Mouse (Mus musculus) heart, embryonic 15.5 days (tissue): ENCODE measurements around the gene Ptprd. TPM values are rescaled to one million over a fixed set of nuclear protein-coding genes. Genes with fewer than 3 reads are reported as not detected.

Source experiments
- ATAC-seq: fragments of 200-750 bp; cut with Nextera tagmentation; replicated peaks from 2 replicates; pipeline ENCODE4 v1.8.0; 2017; ENCODE audit warnings: low read depth, moderate TSS enrichment; ENCODE audit not compliant: insufficient number of reproducible peaks, insufficient read depth, low FRiP score
- H3K27ac ChIP-seq: fragments of 300-500 bp; sonication (generic); 2 replicates; pipeline ENCODE4 v1.5.1; 2015; ENCODE audit warnings: mild to moderate bottlenecking, inconsistent platforms
- H3K27me3 ChIP-seq: fragments of 300-500 bp; sonication (generic); 2 replicates; pipeline ENCODE4 v1.6.1; 2015; ENCODE audit warnings: inconsistent platforms
- H3K36me3 ChIP-seq: fragments of 300-500 bp; sonication (generic); 2 replicates; pipeline ENCODE4 v1.6.1; 2015; ENCODE audit warnings: mild to moderate bottlenecking, inconsistent platforms
- H3K4me1 ChIP-seq: fragments of 300-500 bp; sonication (generic); replicated peaks from 2 replicates; pipeline ENCODE4 v1.6.1; 2015; ENCODE audit warnings: inconsistent platforms
- H3K4me2 ChIP-seq: fragments of 300-500 bp; sonication (generic); 2 replicates; pipeline ENCODE4 v1.6.1; 2015; ENCODE audit warnings: inconsistent platforms, mild to moderate bottlenecking, moderate library complexity
- H3K4me3 ChIP-seq: fragments of 300-500 bp; sonication (generic); 2 replicates; pipeline ENCODE4 v1.5.1; 2015; ENCODE audit warnings: mild to moderate bottlenecking, inconsistent platforms
- H3K9ac ChIP-seq: fragments of 300-500 bp; sonication (generic); 2 replicates; pipeline ENCODE4 v1.6.1; 2015; ENCODE audit warnings: mild to moderate bottlenecking, inconsistent platforms
- H3K9me3 ChIP-seq: fragments of 300-500 bp; sonication (generic); replicated peaks from 2 replicates; pipeline ENCODE4 v1.6.1; 2016; ENCODE audit warnings: inconsistent platforms
- WGBS: fragments of 180-500 bp; shearing (Covaris S2); methylation state at CpG from one replicate; pipeline ENCODE4 v1.1.7; 2015; ENCODE audit warnings: mixed read lengths; 5-methylcytosine and 5-hydroxymethylcytosine counted together
- microRNA-seq: library from miRNA; unstranded; fragments of <30 nt; microRNA quantifications from one replicate; pipeline ENCODE4, GENCODE M21; 2016
- polyA plus RNA-seq: library from polyadenylated mRNA; unstranded; fragments of >200 nt; fragmentation: Nextera tagmentation; extraction: Ambion mirVana; gene quantifications from 2 replicates; pipeline ENCODE4 v1.2.1, GENCODE M21; 2015

Gene Ptprd
- polyA plus RNA-seq, 1 experiment from 2014 or later = 9.4 TPM

GRCm38 (mm10) chr4:75965810-75966209 lies 2246.0 kb downstream of the Ptprd start:
- Histone ChIP-seq H3K27me3 (no peaks in the 10 kb centered on the region), H3K9ac (no peak overlapping the region), H3K36me3 (no peaks in the 10 kb centered on the region), H3K27ac (no peak overlapping the region), H3K4me3 (no peak overlapping the region), H3K9me3 (no peaks in the 10 kb centered on the region), H3K4me1 (peaks cover 14% of the 10 kb centered on the region), H3K4me2 (no peak overlapping the region)
- ATAC-seq = no peak
- 51% methylated on average over 3 of the region's 3 CpGs for WGBS

DNA sequence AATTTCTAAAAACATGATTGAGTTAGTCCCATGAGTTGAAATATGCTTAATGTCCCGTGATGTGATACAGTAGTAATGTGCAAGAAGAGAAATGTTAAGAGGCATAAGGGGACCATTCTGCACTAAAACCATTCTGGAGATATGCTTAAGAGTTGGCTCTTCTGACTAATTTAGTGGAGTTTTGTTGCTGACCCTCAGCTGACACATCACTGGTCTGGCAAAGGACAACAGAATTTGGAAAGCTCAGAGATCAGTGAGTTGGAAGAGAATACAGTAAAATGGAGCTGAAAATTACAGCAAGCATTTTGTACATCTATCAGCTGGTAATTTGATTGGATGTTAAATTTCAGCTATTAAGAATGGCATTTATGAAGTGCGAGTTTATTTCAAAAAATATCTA lies 2248.8 kb downstream of the Ptprd start:
- Histone ChIP-seq H3K27me3 (no peaks in the 10 kb centered on the region), H3K9me3 (no peaks in the 10 kb centered on the region), H3K4me3 (no peak overlapping the region), H3K4me1 (peaks cover 14% of the 10 kb centered on the region), H3K4me2 (no peak overlapping the region), H3K36me3 (no peaks in the 10 kb centered on the region), H3K27ac (no peak overlapping the region), H3K9ac (no peak overlapping the region)
- ATAC-seq = no peak
- WGBS = 63% methylated on average over 2 of the region's 2 CpGs

DNA sequence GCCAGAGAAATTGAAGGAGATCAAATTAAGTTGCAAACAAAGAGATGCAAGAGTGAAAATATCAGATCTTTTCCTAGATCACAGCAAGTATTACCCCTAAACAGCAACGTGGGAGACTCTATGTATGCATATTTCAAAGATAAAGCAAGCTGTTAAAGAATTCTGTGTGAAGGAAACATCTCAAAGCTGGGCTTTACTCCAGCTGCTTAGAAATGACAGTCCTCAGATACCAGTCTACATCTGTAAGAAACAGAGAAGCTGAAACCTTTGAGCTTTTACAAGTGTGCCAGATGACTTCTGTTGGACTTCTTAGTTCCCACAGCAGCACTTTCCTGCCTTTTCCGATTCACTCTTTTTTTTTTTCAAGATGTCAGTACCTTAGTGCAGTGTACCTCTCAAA lies 2249.9 kb downstream of the Ptprd start:
- H3K4me2 ChIP-seq = no peak overlapping the region
- 22% methylated on average over 2 of the region's 2 CpGs for WGBS
- ATAC-seq = no peak

DNA sequence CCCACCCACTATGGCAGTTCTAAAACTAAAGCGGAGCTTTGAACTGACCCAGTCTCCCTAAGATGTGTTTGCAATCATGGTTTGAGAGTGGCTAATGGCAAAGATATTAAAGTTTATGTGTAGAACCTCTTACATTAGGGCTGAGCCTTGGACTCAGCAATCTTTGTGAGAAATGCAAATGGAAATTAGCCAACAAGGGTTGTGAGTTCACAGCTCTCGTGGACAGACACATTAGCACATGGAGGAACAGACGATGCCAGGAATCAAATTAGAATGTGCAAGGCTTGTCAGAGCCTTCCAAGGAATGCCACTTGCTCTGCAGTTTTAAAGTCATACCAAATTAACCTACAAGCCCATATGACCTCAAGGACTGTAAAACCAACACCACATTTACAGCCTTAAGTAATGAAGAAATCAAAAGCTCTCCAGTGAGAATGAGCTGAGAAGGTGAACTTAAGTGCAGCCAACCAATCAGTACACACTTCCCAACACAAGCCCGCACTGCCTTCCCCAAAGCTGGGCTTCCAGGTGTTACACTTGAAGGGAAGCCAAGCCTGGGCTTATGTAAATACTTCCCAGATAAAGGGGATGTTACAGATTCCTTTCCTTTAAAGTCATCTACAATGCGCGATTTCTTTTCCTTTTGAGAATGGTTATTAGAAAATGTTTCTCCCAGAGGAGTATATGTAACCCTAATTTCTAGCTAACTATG lies 2258.3 kb downstream of the Ptprd start:
- Histone ChIP-seq H3K4me3 (no peak overlapping the region), H3K9ac (no peak overlapping the region), H3K27ac (peak overlapping the region; percentile 55), H3K9me3 (no peaks in the 10 kb centered on the region), H3K4me1 (peaks cover 7% of the 10 kb centered on the region), H3K36me3 (peaks cover 4% of the 10 kb centered on the region; the same call in 1 of the 2 replicates), H3K27me3 (no peaks in the 10 kb centered on the region), H3K4me2 (no peak overlapping the region)
- 38% methylated on average over 6 of the region's 6 CpGs for WGBS
- peak; percentile 64 for ATAC-seq

More for the DNA sequence above, 2249.9 kb downstream of the Ptprd start:
- Histone ChIP-seq H3K36me3 (no peaks in the 10 kb centered on the region), H3K27me3 (no peaks in the 10 kb centered on the region), H3K9me3 (no peaks in the 10 kb centered on the region), H3K27ac (no peak overlapping the region), H3K4me1 (peaks cover 14% of the 10 kb centered on the region), H3K9ac (no peak overlapping the region), H3K4me3 (no peak overlapping the region)

DNA sequence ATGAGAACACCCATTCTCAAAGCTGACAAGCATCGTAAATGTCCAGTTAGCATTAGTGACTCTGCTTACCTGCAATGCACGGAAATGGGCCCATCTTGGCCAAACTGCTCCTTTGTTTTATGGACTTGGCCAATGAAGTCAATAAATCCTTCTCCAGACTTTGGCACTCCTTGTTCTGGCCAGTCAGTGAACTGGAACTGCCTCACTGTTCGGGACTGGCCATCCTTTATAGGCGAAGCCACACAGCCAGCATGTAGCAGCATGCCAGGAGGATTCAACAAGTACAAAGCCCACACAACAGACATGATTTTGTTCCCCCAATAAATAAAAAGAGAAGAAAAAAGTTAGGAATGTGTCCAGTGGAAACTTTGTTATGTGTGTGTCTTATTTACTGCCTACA lies 2261.2 kb downstream of the Ptprd start:
- Histone ChIP-seq H3K9ac (no peak overlapping the region), H3K36me3 (peaks cover 4% of the 10 kb centered on the region; the same call in 1 of the 2 replicates), H3K27me3 (no peaks in the 10 kb centered on the region), H3K9me3 (no peaks in the 10 kb centered on the region), H3K27ac (no peak overlapping the region), H3K4me2 (no peak overlapping the region), H3K4me3 (no peak overlapping the region), H3K4me1 (peaks cover 7% of the 10 kb centered on the region)
- ATAC-seq = no peak
- 88% methylated on average over 4 of the region's 4 CpGs for WGBS

- no peak overlapping the region for H3K4me2 ChIP-seq
- H3K9me3 ChIP-seq = no peaks in the 10 kb centered on the region
- H3K4me1 ChIP-seq = no peaks in the 10 kb centered on the region
- no peak for ATAC-seq
- H3K27me3 ChIP-seq = no peaks in the 10 kb centered on the region
- no peak overlapping the region for H3K4me3 ChIP-seq
- no peak overlapping the region for H3K9ac ChIP-seq
- WGBS = 69% methylated on average over 4 of the region's 4 CpGs
- H3K27ac ChIP-seq = no peak overlapping the region
- H3K36me3 ChIP-seq = no peaks in the 10 kb centered on the region
Observed at GRCm38 (mm10) chr4:75894871-75895270, 2316.9 kb downstream of the Ptprd start.

Small RNA genes within 50 kb of the gene (microRNA-seq; reads per million reads assigned to microRNA genes)
- gene Gm23159 = not detected
